Mouse (Mus musculus) limb, embryonic 12.5 days (tissue): ENCODE data around the gene Kcnk6. TPM values are rescaled to one million over a fixed set of nuclear protein-coding genes. Genes with fewer than 3 reads are reported as not detected.
A peak's percentile ranks its signal among the peaks of the same experiment; 100 is the strongest.
"Not testable (repeated sequence)": the region's sequence is repeated elsewhere in the genome, so short reads cannot be mapped to it uniquely, and the experiment has no call there.

Source experiments
- ATAC-seq: fragments of 200-750 bp; cut with Nextera tagmentation; 2 replicates; pipeline ENCODE4 v1.8.0; 2017; ENCODE audit warnings: low read depth, moderate TSS enrichment; ENCODE audit not compliant: insufficient number of reproducible peaks, insufficient read depth, low FRiP score, low TSS enrichment
- H3K27ac ChIP-seq: fragments of 300-500 bp; sonication (generic); 2 replicates; pipeline ENCODE4 v1.5.1; 2016; ENCODE audit warnings: mild to moderate bottlenecking, moderate library complexity
- H3K27me3 ChIP-seq: fragments of 300-500 bp; sonication (generic); 2 replicates; pipeline ENCODE4 v1.6.1; 2016; ENCODE audit warnings: mild to moderate bottlenecking, moderate library complexity
- H3K36me3 ChIP-seq: fragments of 300-500 bp; sonication (generic); 2 replicates; pipeline ENCODE4 v1.6.1; 2016; ENCODE audit warnings: mild to moderate bottlenecking, moderate library complexity
- H3K4me1 ChIP-seq: fragments of 300-500 bp; sonication (generic); replicated peaks from 2 replicates; pipeline ENCODE4 v1.6.1; 2016
- H3K4me2 ChIP-seq: fragments of 300-500 bp; sonication (generic); 2 replicates; pipeline ENCODE4 v1.6.1; 2016; ENCODE audit warnings: mild to moderate bottlenecking, moderate library complexity
- H3K4me3 ChIP-seq: fragments of 300-500 bp; sonication (generic); replicated peaks from 2 replicates; pipeline ENCODE4 v1.5.1; 2016; ENCODE audit warnings: mild to moderate bottlenecking
- H3K9ac ChIP-seq: fragments of 300-500 bp; sonication (generic); replicated peaks from 2 replicates; pipeline ENCODE4 v1.6.1; 2016; ENCODE audit warnings: mild to moderate bottlenecking, moderate library complexity
- H3K9me3 ChIP-seq: fragments of 300-500 bp; sonication (generic); 2 replicates; pipeline ENCODE4 v1.6.1; 2016; ENCODE audit warnings: mild to moderate bottlenecking, moderate library complexity
- WGBS: fragments of 180-500 bp; shearing (Covaris S2); methylation state at CpG from one replicate; pipeline ENCODE4 v1.1.7; 2016; 5-methylcytosine and 5-hydroxymethylcytosine counted together
- polyA plus RNA-seq: library from polyadenylated mRNA; unstranded; fragments of >200 nt; fragmentation: Nextera tagmentation; extraction: Ambion mirVana; gene quantifications from 2 replicates; pipeline ENCODE4 v1.2.1, GENCODE M21; 2016

The Kcnk6 gene
- polyA plus RNA-seq, 1 experiment from 2014 or later, result 1.0 TPM

GRCm38 (mm10) chr7:29194230-29194629, 38.1 kb downstream of the Kcnk6 start:
- H3K36me3 ChIP-seq, H3K9ac ChIP-seq, H3K9me3 ChIP-seq, H3K4me1 ChIP-seq, ATAC-seq, H3K4me3 ChIP-seq, H3K27me3 ChIP-seq, H3K4me2 ChIP-seq, H3K27ac ChIP-seq: not testable (repeated sequence)
- 93% methylated on average over 1 of the region's 1 CpGs for WGBS

- WGBS, result 93% methylated on average over 4 of the region's 4 CpGs
- H3K36me3 ChIP-seq, result peaks cover 14% of the 10 kb centered on the region
- not testable (repeated sequence) for ATAC-seq, H3K27ac ChIP-seq, H3K27me3 ChIP-seq, H3K9ac ChIP-seq, H3K4me3 ChIP-seq, H3K9me3 ChIP-seq
- H3K4me1 ChIP-seq, result peaks cover 18% of the 10 kb centered on the region
- peak overlapping the region; percentile 82; the same call in 1 of the 2 replicates for H3K4me2 ChIP-seq
These were observed 51.0 kb downstream of the Kcnk6 start for GRCm38 (mm10) chr7:29181323-29181722.

GRCm38 (mm10) chr7:29180854-29181236, 51.5 kb downstream of the Kcnk6 start:
- Histone ChIP-seq H3K4me1 (peaks cover 18% of the 10 kb centered on the region), H3K9me3 (no peaks in the 10 kb centered on the region), H3K36me3 (peaks cover 19% of the 10 kb centered on the region), H3K27ac (no peak overlapping the region), H3K4me3 (peak overlapping the region; percentile 77), H3K9ac (no peak overlapping the region), H3K4me2 (peak overlapping the region; percentile 82), H3K27me3 (no peaks in the 10 kb centered on the region)
- peak; percentile 45 for ATAC-seq
- 43% methylated on average over 5 of the region's 5 CpGs for WGBS

- Histone ChIP-seq H3K4me3 (peak within 1 kb of the TSS; percentile 77), H3K9me3 (no peaks in the 10 kb centered on the region), H3K4me1 (peaks cover 18% of the 10 kb centered on the region), H3K27me3 (no peaks in the 10 kb centered on the region), H3K27ac (peak within 1 kb of the TSS; percentile 72), H3K9ac (peak within 1 kb of the TSS; percentile 81), H3K4me2 (peak within 1 kb of the TSS; percentile 82), H3K36me3 (peaks cover 25% of the 10 kb centered on the region)
- under 1% methylated on average over 62 of the region's 62 CpGs for WGBS
- peak; percentile 94 for ATAC-seq
These were observed 52.0 kb downstream of the Kcnk6 start, which contains the start of gene Psmd8 for GRCm38 (mm10) chr7:29180077-29180853. Gene Psmd8 (minus strand): TSS chr7:29180701.

- no peaks in the 10 kb centered on the region for H3K9me3 ChIP-seq
- H3K27me3 ChIP-seq, result peaks cover 8% of the 10 kb centered on the region
- 61% methylated on average over 7 of the region's 7 CpGs for WGBS
- peaks cover 34% of the 10 kb centered on the region for H3K36me3 ChIP-seq
- H3K4me2 ChIP-seq, result peak overlapping the region; percentile 82
- no peak for ATAC-seq
- H3K4me3 ChIP-seq, result peak overlapping the region; percentile 77
- no peak overlapping the region for H3K27ac ChIP-seq
- peaks cover 18% of the 10 kb centered on the region for H3K4me1 ChIP-seq
- H3K9ac ChIP-seq, result peak overlapping the region; percentile 81
These were observed 53.0 kb downstream of the Kcnk6 start for GRCm38 (mm10) chr7:29179323-29179722.

GRCm38 (mm10) chr7:29178106-29178505, 54.2 kb downstream of the Kcnk6 start:
- Histone ChIP-seq H3K27me3 (peaks cover 20% of the 10 kb centered on the region), H3K36me3 (peaks cover 46% of the 10 kb centered on the region), H3K9ac (no peak overlapping the region), H3K9me3 (no peaks in the 10 kb centered on the region), H3K27ac (no peak overlapping the region), H3K4me2 (peak overlapping the region; percentile 82; the same call in 1 of the 2 replicates), H3K4me1 (peaks cover 18% of the 10 kb centered on the region), H3K4me3 (no peak overlapping the region)
- 88% methylated on average over 4 of the region's 4 CpGs for whole genome bisulfite sequencing
- no peak for ATAC-seq

GRCm38 (mm10) chr7:29172390-29173016, 59.8 kb downstream of the Kcnk6 start:
- peaks cover 64% of the 10 kb centered on the region for H3K27me3 ChIP-seq
- H3K9ac ChIP-seq, result no peak overlapping the region
- 33% methylated on average over 32 of the region's 32 CpGs for WGBS
- H3K4me3 ChIP-seq, result 0 out of 2 replicates have a peak overlapping the region, but pooled peaks have one; percentile 7
- no peak overlapping the region for H3K27ac ChIP-seq
- peaks cover 36% of the 10 kb centered on the region for H3K4me1 ChIP-seq
- H3K9me3 ChIP-seq, result no peaks in the 10 kb centered on the region
- H3K4me2 ChIP-seq, result no peak overlapping the region
- no peak for ATAC-seq
- peaks cover 48% of the 10 kb centered on the region for H3K36me3 ChIP-seq

Other genes with a start within 250 kb of the Kcnk6 start
- 5.0 and 5.2 TPM in 2 replicates for gene Ryr1, start 107.3 kb downstream of the Kcnk6 start, polyA plus RNA-seq
- 0.93 and 1.3 TPM in 2 replicates for gene Rasgrp4, start 97.7 kb downstream of the Kcnk6 start, polyA plus RNA-seq
- 14.2 and 16.4 TPM in 2 replicates for gene Fam98c, start 76.3 kb downstream of the Kcnk6 start, polyA plus RNA-seq
- gene Ggn, start 62.3 kb downstream of the Kcnk6 start, polyA plus RNA-seq, result 0.60 and 1.1 TPM in 2 replicates
- gene Spred3, start 62.1 kb downstream of the Kcnk6 start, polyA plus RNA-seq, result 5.0 and 6.6 TPM in 2 replicates
- 292 and 305 TPM in 2 replicates for gene Psmd8, start 51.8 kb downstream of the Kcnk6 start, polyA plus RNA-seq
- gene Catsperg1, start 18.5 kb downstream of the Kcnk6 start, polyA plus RNA-seq, result 0.56 and 0.69 TPM in 2 replicates
- gene Yif1b, start 5.8 kb upstream of the Kcnk6 start, polyA plus RNA-seq, result 104 and 105 TPM in 2 replicates
- 2.5 and 2.7 TPM in 2 replicates for gene 2200002D01Rik, start 16.0 kb upstream of the Kcnk6 start, polyA plus RNA-seq
- gene Spint2, start 49.4 kb upstream of the Kcnk6 start, polyA plus RNA-seq, result 106 and 107 TPM in 2 replicates
- 7.6 and 8.0 TPM in 2 replicates for gene Ppp1r14a, start 56.8 kb upstream of the Kcnk6 start, polyA plus RNA-seq
- gene Dpf1, start 71.4 kb upstream of the Kcnk6 start, polyA plus RNA-seq, result 22.4 and 23.7 TPM in 2 replicates